In genomic region chr2:164655858-164656257, GRCm38 (mm10) we compare ENCODE assay signal across 8 mouse cellular contexts. TPM values are rescaled to one million over a fixed set of nuclear protein-coding genes. Genes with fewer than 3 reads are reported as not detected.
DNase-seq lines count a peak whose midpoint lies in the region; ATAC-seq lines count a peak whose summit lies in the region.

TSS of gene Wfdc10 (plus strand) at chr2:164656046.

- H3K4me1 ChIP-seq in limb, embryonic 10.5 days: no peaks in the 10 kb centered on the region

- WGBS in limb, embryonic 10.5 days: 16% methylated on average over 11 of the region's 11 CpGs

- H3K9me3 ChIP-seq in limb, embryonic 10.5 days (replicated peaks): no peaks in the 10 kb centered on the region

- 0 out of 2 replicates have a peak, but pooled peaks cover 4% of the 10 kb centered on the region for H3K27me3 ChIP-seq in limb, embryonic 10.5 days (ENCODE audit: low read depth, poor library complexity, severe bottlenecking)

- peak; percentile 92 for ATAC-seq in neutrophil, adult 5-6 weeks (ENCODE audit: extremely low read depth, insufficient number of reproducible peaks, low FRiP score, poor library complexity, severe bottlenecking)

- no peak within 1 kb of the TSS for H3K4me3 ChIP-seq in limb, embryonic 10.5 days

- peak; percentile 33 to 67 for DNase-seq in heart, postnatal 10 days
- no peak for DNase-seq in heart, postnatal 25 days (ENCODE audit: low spot score)
- peak; percentile 55 for DNase-seq in A20 (ENCODE audit: low read depth, low spot score)
- DNase-seq in adrenal gland, adult (ENCODE audit: inconsistent age in 2 of 2, low spot score in 1 of 2): peak; percentile 27 to 71
- DNase-seq in embryo, embryonic 11.5 days (ENCODE audit: low read depth, low spot score): peak; percentile 30
- DNase-seq in limb, embryonic 10.5 days (ENCODE audit: low spot score): peak; percentile 62
- peak; percentile 29 for DNase-seq in yolk sac, embryonic 10.5 days (ENCODE audit: low spot score)

- H3K27ac ChIP-seq in limb, embryonic 10.5 days: no peak within 1 kb of the TSS

- no peaks in the 10 kb centered on the region for H3K36me3 ChIP-seq in limb, embryonic 10.5 days

- intact Hi-C loops in heart, postnatal 10 days (cut with DNase I): no loop called here
- intact Hi-C loops in heart, postnatal 25 days (cut with DNase I): no loop called here

RNA-seq across cellular contexts. Expression of gene Wfdc10, which starts in this region (rescaled TPM):
- total RNA-seq in heart, postnatal 10 days (2021): not detected
- total RNA-seq in heart, postnatal 25 days (2021): not detected
- polyA plus RNA-seq in limb, embryonic 10.5 days (2016; fragmentation: Nextera tagmentation; extraction: Ambion mirVana): not detected in 2 replicates
- not detected in 2 replicates for total RNA-seq in neutrophil, adult 5-6 weeks (2017)

Comparison
In these comparisons a context has a peak if more than half of its experiments do, and no peak if none do; other contexts are left out.
1. Peak in DNase-seq in heart, postnatal 10 days; RNA of the gene not detected or under 1 TPM.
2. Peak in DNase-seq in limb, embryonic 10.5 days; RNA of the gene not detected or under 1 TPM.
3. Peak in ATAC-seq in neutrophil, adult 5-6 weeks; RNA of the gene not detected or under 1 TPM.